Mouse (Mus musculus): Measurements from ENCODE around the gene Olfr669.
"Not testable (repeated sequence)": the region's sequence is repeated elsewhere in the genome, so short reads cannot be mapped to it uniquely, and the experiment has no call there.

Olfr669 gene

DNA sequence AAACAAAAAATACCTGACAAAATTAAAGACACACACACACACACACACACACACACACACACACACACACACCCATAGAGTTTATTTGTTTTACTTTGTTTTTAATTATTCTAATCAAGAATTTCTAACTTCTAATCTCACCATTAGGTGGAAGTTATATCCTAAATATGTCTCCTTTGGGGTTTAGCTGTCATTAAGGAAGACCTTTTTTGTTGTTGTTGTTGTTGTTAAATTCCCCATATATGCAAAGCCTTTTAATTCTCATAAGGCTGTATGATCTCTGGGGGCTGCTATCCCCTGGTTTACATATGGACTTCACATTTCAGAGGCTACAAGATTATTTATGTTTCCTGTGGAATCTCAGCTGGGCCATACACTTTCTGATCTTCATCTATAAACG, at the start of gene Olfr669:
TSS of gene Olfr669 (plus strand) at position 301 of the 400 bp plus-strand sequence.
- no peak for DNase-seq (ENCODE audit: low spot score)

GRCm38 (mm10) chr7:104895852-104896251, 38.2 kb upstream of the Olfr669 start, which contains the start of gene Olfr666:
Olfr666 (minus strand) TSS chr7:104895952.
- no peak for DNase-seq (ENCODE audit: low spot score)

DNA sequence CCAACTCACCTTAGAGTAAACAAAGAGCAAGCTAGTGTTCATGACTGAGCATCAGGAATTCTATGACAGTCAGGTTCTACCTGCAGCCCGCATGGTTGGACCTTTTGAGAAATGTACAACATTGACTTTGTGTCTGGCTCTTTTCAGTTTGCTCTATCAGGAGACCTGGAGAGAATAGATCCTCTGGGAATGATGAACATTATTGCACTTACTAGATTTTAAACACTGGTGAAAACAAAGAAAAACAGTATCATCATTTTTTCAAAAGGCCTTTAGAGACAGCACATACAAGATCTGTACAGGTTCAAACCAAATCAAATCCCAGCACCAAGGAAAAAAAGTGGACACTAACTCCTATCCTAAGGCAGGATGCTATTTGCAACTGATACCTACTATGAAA, 12.7 kb upstream of the Olfr669 start, which contains the start of gene Olfr667:
TSS of gene Olfr667 (minus strand) at position 101 of the 400 bp plus-strand sequence.
- DNase-seq (ENCODE audit: low spot score): no peak

DNA sequence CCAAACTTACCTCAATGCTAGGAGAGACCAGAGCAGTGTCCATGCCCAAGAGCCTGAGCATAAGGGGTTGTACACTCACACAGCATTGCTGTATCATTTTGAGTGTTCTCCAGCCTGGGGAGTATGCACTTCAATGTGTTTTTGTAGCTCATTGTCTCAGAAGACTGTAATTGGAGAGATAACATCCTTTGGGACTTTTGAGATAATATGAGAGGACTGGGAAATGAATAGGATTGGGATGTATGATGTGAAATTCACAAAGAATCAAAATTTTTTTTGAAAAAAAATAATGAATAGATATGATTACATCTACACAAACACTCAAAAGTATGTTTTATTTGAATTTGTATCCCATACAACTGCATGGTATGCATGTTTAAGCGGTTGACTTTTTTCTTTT, 6.1 kb upstream of the Olfr669 start, which contains the start of gene Olfr668:
TSS of gene Olfr668 (minus strand) at position 101 of the 400 bp plus-strand sequence.
- DNase-seq (ENCODE audit: low spot score): no peak

DNA sequence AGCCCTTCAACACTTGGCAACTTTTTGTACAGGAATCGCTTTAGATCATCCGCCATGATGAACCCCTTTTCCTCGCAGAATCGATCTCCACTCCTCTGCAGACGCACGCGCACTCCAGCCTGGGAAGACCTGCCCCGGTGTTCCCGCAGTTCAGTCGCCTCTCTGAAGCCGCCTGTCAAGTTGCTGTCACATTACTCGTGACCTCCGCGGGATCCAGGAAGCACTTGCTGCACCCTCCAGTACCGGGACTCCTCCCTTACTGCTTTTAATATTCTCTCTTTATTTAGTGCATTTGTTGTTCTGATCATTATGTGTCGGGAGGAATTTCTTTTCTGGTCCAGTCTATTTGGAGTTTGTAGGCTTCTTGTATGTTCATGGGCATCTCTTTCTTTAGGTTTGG, 16.2 kb downstream of the Olfr669 start:
- not testable (repeated sequence) for DNase-seq (ENCODE audit: low spot score)

- no peak for DNase-seq (ENCODE audit: low spot score)
These were observed 28.5 kb downstream of the Olfr669 start, which contains the start of gene Olfr670 for GRCm38 (mm10) chr7:104962520-104962919. Olfr670 (minus strand) TSS chr7:104962620.

DNA sequence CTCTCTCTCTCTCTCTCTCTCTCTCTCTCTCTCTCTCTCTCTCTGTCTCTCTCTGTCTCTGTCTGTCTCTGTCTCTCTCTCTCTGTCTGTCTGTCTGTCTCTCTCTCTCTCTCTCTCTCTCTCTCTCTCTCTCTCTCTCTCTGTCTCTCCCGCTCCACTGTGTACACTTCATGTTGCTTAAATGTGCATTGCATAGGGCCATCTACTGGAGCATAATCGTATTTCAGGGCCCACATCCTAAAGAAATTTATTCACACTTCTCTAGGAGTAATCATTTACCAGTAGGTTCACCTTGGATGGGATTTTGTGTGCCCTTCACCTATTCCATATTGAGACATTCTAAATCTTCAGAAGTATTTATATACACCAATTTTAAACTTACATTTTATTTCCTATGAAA, 38.5 kb downstream of the Olfr669 start:
- not testable (repeated sequence) for DNase-seq (ENCODE audit: low spot score)

DNA sequence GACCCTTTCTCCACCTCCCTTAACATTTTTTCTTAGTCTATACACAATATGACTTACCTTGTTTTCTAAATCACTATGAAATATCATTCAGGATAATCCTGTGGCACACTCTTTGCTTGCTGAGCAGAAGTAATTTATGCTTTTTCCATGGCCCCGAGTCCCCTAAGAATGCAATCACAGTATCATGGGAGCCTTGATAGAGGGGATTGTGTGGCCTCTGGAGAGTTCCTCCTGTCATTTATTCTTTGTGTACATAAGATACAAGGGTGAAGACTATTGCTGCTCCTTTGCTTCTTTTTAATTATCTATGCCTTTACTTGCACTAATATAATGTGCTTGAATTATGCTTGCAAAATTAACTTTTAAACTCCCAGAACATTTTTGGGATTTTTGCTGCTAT, 45.0 kb downstream of the Olfr669 start, which contains the start of gene Olfr671:
TSS of gene Olfr671 (minus strand) at position 101 of the 400 bp plus-strand sequence.
- DNase-seq (ENCODE audit: low spot score): no peak

All from ovary, postnatal 36 days (tissue).